Comparison of ENCODE assay signal across 24 mouse cellular contexts in the genomic region with DNA sequence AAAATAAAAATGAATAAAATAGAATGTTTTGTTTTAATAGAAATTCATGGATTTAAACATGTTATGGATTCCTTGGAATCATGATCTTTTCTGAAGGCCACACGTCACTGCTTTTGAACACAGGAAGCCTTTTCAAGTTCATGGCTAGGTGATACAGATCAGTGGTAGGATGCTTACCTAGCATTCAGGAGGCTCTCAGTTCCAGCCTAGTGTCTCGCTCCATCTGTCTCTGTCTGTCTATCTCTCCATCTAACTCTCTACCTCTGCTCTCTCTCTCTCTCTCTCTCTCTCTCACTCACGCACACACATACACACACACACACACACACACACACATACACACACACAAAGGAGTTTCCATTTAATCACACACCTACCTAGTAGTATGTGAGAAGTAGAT.
"Had no signal": no experiment of that assay in that cellular context is flagged by ENCODE, and none has a peak within 500 bp of the region (broad histone marks: within the 10 kb centered on the region; RNA-seq: fewer than 3 reads in every experiment).

No protein-coding gene starts in this region.

- H3K9me3 ChIP-seq: limb, embryonic 10.5 days; limb, embryonic 13.5 days; liver, embryonic 12.5 days; liver, embryonic 15.5 days; lung, embryonic 15.5 days; megakaryocyte, embryonic 14.5 days; neural tube, embryonic 15.5 days; stomach, embryonic 15.5 days had no signal

- H3K27me3 ChIP-seq: limb, embryonic 13.5 days; liver, embryonic 12.5 days; liver, embryonic 15.5 days; lung, embryonic 15.5 days; megakaryocyte, embryonic 14.5 days; neural tube, embryonic 12.5 days; neural tube, embryonic 15.5 days; stomach, embryonic 15.5 days had no signal

- H3K4me2 ChIP-seq: limb, embryonic 13.5 days; liver, embryonic 12.5 days; liver, embryonic 15.5 days; lung, embryonic 15.5 days; midbrain, embryonic 11.5 days; neural tube, embryonic 12.5 days; neural tube, embryonic 15.5 days; stomach, embryonic 15.5 days had no signal

- H3K4me1 ChIP-seq: limb, embryonic 10.5 days; limb, embryonic 13.5 days; liver, embryonic 15.5 days; lung, embryonic 15.5 days; neural tube, embryonic 12.5 days; neural tube, embryonic 15.5 days; stomach, embryonic 15.5 days had no signal

- ATAC-seq: liver, embryonic 12.5 days had no signal

- DNase-seq: kidney, adult 9 months; kidney, postnatal 25 days; layer of hippocampus, adult 9-11 months; liver; lung, adult 18-20 months; lung, postnatal 10 days; lung, postnatal 36 days; midbrain, embryonic 14.5 days; right cerebral cortex, adult 18-20 months; right cerebral cortex, postnatal 14 days; right cerebral cortex, postnatal 4 days; thymus, postnatal 36 days had no signal

- H3K27ac ChIP-seq: kidney, postnatal 0 days; layer of hippocampus, adult 2 months; limb, embryonic 10.5 days; limb, embryonic 13.5 days; liver, embryonic 12.5 days; liver, embryonic 15.5 days; lung, embryonic 15.5 days; neural tube, embryonic 12.5 days; neural tube, embryonic 15.5 days; stomach, embryonic 15.5 days had no signal

- H3K4me3 ChIP-seq: layer of hippocampus, adult 2 months; limb, embryonic 10.5 days; limb, embryonic 13.5 days; liver, embryonic 12.5 days; liver, embryonic 15.5 days; lung, embryonic 15.5 days; megakaryocyte, embryonic 14.5 days; neural tube, embryonic 12.5 days; neural tube, embryonic 15.5 days; stomach, embryonic 15.5 days had no signal

- H3K9ac ChIP-seq: limb, embryonic 13.5 days; liver, embryonic 12.5 days; liver, embryonic 15.5 days; lung, embryonic 15.5 days; neural tube, embryonic 12.5 days; neural tube, embryonic 15.5 days; stomach, embryonic 15.5 days had no signal
